Mouse (Mus musculus) kidney, embryonic 15.5 days (tissue): Measurements from ENCODE around the gene 5730596B20Rik. TPM values are rescaled to one million over a fixed set of nuclear protein-coding genes. Genes with fewer than 3 reads are reported as not detected.
A peak's percentile ranks its signal among the peaks of the same experiment; 100 is the strongest.

Experiments
- ATAC-seq: fragments of 200-750 bp; cut with Nextera tagmentation; replicated peaks from 2 replicates; pipeline ENCODE4 v1.8.0; 2017; ENCODE audit warnings: moderate TSS enrichment; ENCODE audit not compliant: low FRiP score
- H3K27ac ChIP-seq: fragments of 300-500 bp; sonication (generic); 2 replicates; pipeline ENCODE4 v1.5.1; 2015; ENCODE audit warnings: mild to moderate bottlenecking, inconsistent platforms
- H3K27me3 ChIP-seq: fragments of 300-500 bp; sonication (generic); 2 replicates; pipeline ENCODE4 v1.6.1; 2015; ENCODE audit warnings: inconsistent platforms
- H3K36me3 ChIP-seq: fragments of 300-500 bp; sonication (generic); 2 replicates; pipeline ENCODE4 v1.6.1; 2015; ENCODE audit warnings: inconsistent platforms
- H3K4me1 ChIP-seq: fragments of 300-500 bp; sonication (generic); 2 replicates; pipeline ENCODE4 v1.6.1; 2015; ENCODE audit warnings: inconsistent platforms
- H3K4me2 ChIP-seq: fragments of 300-500 bp; sonication (generic); 2 replicates; pipeline ENCODE4 v1.6.1; 2015; ENCODE audit warnings: moderate library complexity, mild to moderate bottlenecking, inconsistent platforms
- H3K4me3 ChIP-seq: fragments of 300-500 bp; sonication (generic); replicated peaks from 2 replicates; pipeline ENCODE4 v1.5.1; 2015; ENCODE audit warnings: mild to moderate bottlenecking, inconsistent platforms
- H3K9ac ChIP-seq: fragments of 300-500 bp; sonication (generic); 2 replicates; pipeline ENCODE4 v1.6.1; 2015; ENCODE audit warnings: mild to moderate bottlenecking, inconsistent platforms
- H3K9me3 ChIP-seq: fragments of 300-500 bp; sonication (generic); replicated peaks from 2 replicates; pipeline ENCODE4 v1.6.1; 2016; ENCODE audit warnings: inconsistent platforms
- WGBS: fragments of 180-500 bp; shearing (Covaris S2); methylation state at CpG from one replicate; pipeline ENCODE4 v1.1.7; 2015; ENCODE audit warnings: mixed read lengths; 5-methylcytosine and 5-hydroxymethylcytosine counted together
- microRNA counts: library from miRNA; unstranded; fragments of <30 nt; microRNA quantifications from one replicate; lab custom pipeline; 2016
- microRNA-seq: library from miRNA; unstranded; fragments of <30 nt; microRNA quantifications from one replicate; pipeline ENCODE4, GENCODE M21; 2016
- polyA plus RNA-seq: library from polyadenylated mRNA; unstranded; fragments of >200 nt; fragmentation: Nextera tagmentation; extraction: Ambion mirVana; gene quantifications from 2 replicates; pipeline ENCODE4 v1.2.1, GENCODE M21; 2015

5730596B20Rik gene
- polyA plus RNA-seq, 1 experiment from 2014 or later: 2.4 TPM

GRCm38 (mm10) chr6:52225612-52226568 lies 48.6 kb downstream of the 5730596B20Rik start:
- peak overlapping the region; percentile 94 for H3K9ac ChIP-seq

DNA sequence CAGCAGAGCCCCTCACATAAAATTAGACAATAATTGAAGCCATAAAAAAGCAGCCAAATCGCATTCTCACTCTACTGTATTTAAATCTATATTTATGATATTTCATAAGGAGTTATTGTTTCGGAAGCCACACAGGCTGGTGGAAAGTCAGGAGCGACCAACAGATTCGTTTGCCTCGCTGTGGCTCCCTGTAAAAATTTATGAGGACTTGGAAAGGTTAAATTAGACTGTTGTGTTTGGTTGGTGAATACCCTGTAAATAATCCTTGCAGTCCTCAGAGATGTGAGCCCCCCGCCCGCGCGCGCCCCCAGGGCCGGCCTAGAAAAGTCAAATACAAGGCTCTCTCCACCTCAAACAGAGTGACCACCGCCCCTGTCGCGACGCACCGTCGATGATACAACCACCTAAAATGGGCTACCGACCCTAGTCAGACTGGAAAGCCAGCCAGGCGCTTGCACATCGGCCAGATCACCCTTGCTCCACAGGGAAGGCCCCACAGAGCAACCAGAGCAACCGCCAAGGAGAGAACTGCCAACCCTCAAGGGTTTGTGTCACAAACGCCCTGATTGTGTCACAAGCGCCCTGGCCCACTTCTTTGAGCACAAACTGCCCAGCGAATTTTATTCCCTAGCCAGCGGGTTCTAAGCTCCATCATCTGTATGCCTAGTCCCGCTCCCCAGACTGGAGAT lies 49.4 kb downstream of the 5730596B20Rik start:
- peak; percentile 27 for ATAC-seq
- peaks cover 4% of the 10 kb centered on the region; the same call in 1 of the 2 replicates for H3K36me3 ChIP-seq
- peaks cover 22% of the 10 kb centered on the region for H3K4me1 ChIP-seq
- peak overlapping the region; percentile 77 for H3K4me3 ChIP-seq
- H3K27me3 ChIP-seq: 0 out of 2 replicates have a peak, but pooled peaks cover 5% of the 10 kb centered on the region
- no peaks in the 10 kb centered on the region for H3K9me3 ChIP-seq
- WGBS: 4% methylated on average over 26 of the region's 26 CpGs
- peak overlapping the region; percentile 99 for H3K27ac ChIP-seq
- H3K9ac ChIP-seq: peak overlapping the region; percentile 94
- peak overlapping the region; percentile 92 for H3K4me2 ChIP-seq

More at GRCm38 (mm10) chr6:52225612-52226568, 48.6 kb downstream of the 5730596B20Rik start:
- peaks cover 4% of the 10 kb centered on the region; the same call in 1 of the 2 replicates for H3K36me3 ChIP-seq
- ATAC-seq: peak; percentile 57
- H3K27me3 ChIP-seq: 0 out of 2 replicates have a peak, but pooled peaks cover 6% of the 10 kb centered on the region
- peak overlapping the region; percentile 99 for H3K27ac ChIP-seq
- WGBS: under 1% methylated on average over 69 of the region's 69 CpGs
- H3K9me3 ChIP-seq: no peaks in the 10 kb centered on the region
- H3K4me3 ChIP-seq: peak overlapping the region; percentile 77
- H3K4me2 ChIP-seq: peak overlapping the region; percentile 92
- peaks cover 23% of the 10 kb centered on the region for H3K4me1 ChIP-seq

DNA sequence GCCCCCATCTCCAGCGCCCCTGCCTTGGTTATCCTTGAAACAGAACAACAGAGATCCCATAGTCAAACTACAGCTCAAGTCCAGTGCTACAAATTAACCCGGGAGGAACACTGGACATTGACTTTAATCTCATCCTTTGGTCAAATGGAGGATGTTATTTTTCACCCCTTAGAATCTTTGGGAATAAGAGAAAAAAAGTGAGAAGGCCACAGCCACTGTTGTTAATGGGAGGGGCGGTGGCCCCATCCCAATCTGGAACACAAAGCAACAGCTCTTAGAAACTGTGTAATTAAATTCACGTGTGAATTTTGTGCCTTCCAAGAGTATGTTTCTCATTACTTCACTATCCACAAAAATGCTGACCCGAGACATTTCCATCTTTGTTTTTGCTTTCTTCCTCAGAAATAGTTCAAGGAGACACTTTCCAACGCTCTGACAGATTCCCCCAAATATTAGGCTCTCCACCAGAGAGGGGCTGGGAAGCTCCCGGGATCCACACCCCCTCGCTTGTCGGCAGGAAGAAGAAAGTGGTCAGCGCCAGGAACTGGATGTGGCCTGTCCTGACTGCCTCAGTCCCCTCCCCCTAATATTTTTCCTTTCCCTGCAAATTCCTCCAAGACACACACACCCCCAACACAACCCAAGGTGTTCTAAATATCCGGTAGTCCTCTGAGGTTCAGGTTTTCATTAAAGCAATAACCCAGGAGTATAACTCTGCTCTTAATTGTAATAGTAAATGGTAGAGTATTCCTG lies 50.3 kb downstream of the 5730596B20Rik start:
- WGBS: 5% methylated on average over 11 of the region's 11 CpGs
- Histone ChIP-seq H3K9ac (peak overlapping the region; percentile 94), H3K4me3 (peak overlapping the region; percentile 77), H3K27me3 (no peaks in the 10 kb centered on the region), H3K4me2 (peak overlapping the region; percentile 92), H3K36me3 (peaks cover 4% of the 10 kb centered on the region; the same call in 1 of the 2 replicates), H3K4me1 (peaks cover 15% of the 10 kb centered on the region), H3K27ac (peak overlapping the region; percentile 99), H3K9me3 (no peaks in the 10 kb centered on the region)
- no peak for ATAC-seq

DNA sequence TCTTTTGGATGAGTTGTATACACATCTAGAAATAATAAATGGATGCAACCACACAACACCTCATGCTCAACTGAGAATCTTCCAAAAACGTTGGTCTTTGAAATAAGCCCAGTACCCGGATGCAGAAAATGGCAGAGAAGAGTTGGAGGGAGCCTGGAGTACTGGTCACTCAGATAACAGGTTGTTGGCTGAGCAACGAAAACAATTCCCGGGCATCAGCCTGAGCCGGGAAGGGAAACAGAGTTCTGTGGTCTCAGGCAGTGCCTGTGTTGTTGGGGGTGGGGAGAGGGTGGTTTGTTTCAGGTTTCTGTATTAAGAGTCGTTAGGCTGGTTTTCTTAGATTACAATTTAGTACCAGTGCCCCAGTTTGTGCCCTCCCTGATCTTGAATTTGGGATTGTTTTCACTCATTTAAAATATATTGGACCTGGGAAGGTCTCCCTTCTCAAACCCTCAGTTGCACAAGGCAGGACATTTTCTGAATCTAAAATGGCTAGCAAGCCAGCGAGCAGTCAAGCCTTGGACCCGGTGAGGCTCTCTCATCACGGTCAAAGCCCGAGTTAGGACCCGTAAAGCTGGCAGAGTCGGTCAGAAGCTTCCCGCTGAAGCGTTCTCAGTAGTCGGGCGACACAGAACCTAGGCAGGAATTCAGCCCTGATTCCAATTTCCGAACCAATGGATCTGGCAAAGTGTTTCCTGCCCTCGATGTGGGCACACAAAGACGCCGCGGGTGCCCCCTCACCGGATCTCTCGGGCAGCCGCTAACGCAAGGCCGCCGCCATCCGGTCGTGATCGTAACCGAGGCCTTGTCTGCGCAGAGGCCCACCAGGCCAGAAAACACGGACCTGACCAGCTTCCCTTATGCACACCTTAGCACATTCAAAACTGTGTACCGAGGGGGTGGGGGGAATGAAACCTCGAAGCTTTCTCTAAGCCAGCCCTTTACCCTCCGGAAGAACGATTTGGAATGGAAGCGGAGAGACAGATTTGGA lies 51.5 kb downstream of the 5730596B20Rik start:
- no peaks in the 10 kb centered on the region for H3K9me3 ChIP-seq
- no peaks in the 10 kb centered on the region for H3K27me3 ChIP-seq
- peak overlapping the region; percentile 60 for H3K4me3 ChIP-seq
- WGBS: under 1% methylated on average over 38 of the region's 38 CpGs
- H3K4me1 ChIP-seq: peaks cover 16% of the 10 kb centered on the region
- H3K4me2 ChIP-seq: peak overlapping the region; percentile 74
- no peak for ATAC-seq
- peak overlapping the region; percentile 94 for H3K27ac ChIP-seq
- H3K36me3 ChIP-seq: peaks cover 3% of the 10 kb centered on the region; the same call in 1 of the 2 replicates
- peak overlapping the region; percentile 77 for H3K9ac ChIP-seq

DNA sequence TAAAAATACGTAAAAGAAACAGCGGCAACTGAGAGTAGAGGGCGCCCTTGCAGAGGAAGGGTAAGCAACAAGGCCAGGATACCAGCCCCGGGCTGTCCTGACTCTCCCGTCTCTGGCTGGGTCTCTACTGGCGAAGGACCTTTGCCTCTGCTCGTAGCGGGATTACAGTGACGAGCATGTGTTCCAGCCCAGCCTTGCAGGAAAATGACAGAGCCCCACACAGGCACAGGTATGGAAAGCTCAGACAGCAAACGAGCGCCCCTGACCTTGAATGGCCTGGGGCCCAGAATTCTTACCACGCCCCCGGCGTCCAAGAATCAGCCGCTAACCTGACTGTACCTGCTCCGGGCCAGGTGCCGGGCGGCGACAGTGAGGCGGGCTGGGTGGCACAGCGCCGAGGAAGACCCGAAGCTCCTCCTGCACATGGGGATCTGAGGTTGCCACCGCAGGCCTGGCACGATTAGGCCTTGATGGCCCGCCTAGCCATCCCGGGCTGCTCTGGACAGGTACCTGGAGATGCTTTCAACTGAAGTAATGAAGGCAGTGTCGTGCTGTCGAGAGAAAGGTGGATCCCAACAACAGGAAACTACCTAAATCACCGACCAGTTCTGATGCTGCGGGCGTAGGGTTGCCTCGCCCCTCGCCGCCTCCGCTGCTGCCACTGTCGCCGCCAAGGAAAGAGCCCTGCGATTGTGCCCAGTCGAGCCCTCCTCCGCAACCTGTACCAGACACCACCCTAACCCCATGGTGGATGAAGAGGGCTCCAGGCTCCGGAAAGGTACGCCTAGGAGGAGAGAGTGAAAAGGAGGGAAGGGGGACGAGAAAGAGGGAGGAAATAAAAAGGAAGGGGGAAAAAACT lies 52.5 kb downstream of the 5730596B20Rik start:
- Histone ChIP-seq H3K36me3 (no peaks in the 10 kb centered on the region), H3K9ac (peak overlapping the region; percentile 77), H3K4me3 (peak overlapping the region; percentile 60), H3K4me2 (peak overlapping the region; percentile 74), H3K27me3 (peaks cover 3% of the 10 kb centered on the region; the same call in 1 of the 2 replicates), H3K9me3 (no peaks in the 10 kb centered on the region), H3K27ac (peak overlapping the region; percentile 94), H3K4me1 (peaks cover 24% of the 10 kb centered on the region)
- under 1% methylated on average over 44 of the region's 44 CpGs for WGBS
- ATAC-seq: no peak

MicroRNA genes within 50 kb of the gene (microRNA counts, 519-probe panel; counts per million panel counts)
- microRNA mmu-miR-196b (lab: Ali Mortazavi, UCI): 3,761 counts per million, percentile 93 among the panel's probes with 10 or more counts

Small RNA genes within 50 kb of the gene (microRNA-seq; reads per million reads assigned to microRNA genes)
- 28,719 reads per million, percentile 98 among the genes with 10 or more reads in this experiment for gene Mir196b

Other genes starting within 250 kb of the 5730596B20Rik start
- 34.5 and 35.0 TPM in 2 replicates for gene Skap2, start 164.9 kb upstream of the 5730596B20Rik start, polyA plus RNA-seq
- 0.64 and 0.81 TPM in 2 replicates for gene Hoxa1, start 19.2 kb upstream of the 5730596B20Rik start, polyA plus RNA-seq
- gene Hoxa2, start 12.7 kb upstream of the 5730596B20Rik start, polyA plus RNA-seq: 2.2 and 3.6 TPM in 2 replicates
- 1.5 and 1.8 TPM in 2 replicates for gene Hoxa4, start 14.3 kb downstream of the 5730596B20Rik start, polyA plus RNA-seq
- gene Hoxa5, start 27.1 kb downstream of the 5730596B20Rik start, polyA plus RNA-seq: 11.0 and 11.5 TPM in 2 replicates
- gene Hoxa6, start 31.2 kb downstream of the 5730596B20Rik start, polyA plus RNA-seq: 4.2 and 4.3 TPM in 2 replicates
- gene Hoxa3, start 35.8 kb downstream of the 5730596B20Rik start, polyA plus RNA-seq: 9.5 and 11.8 TPM in 2 replicates
- 0.92 TPM in 1 of 2 replicates, not detected in the other for gene Gm28308, start 35.8 kb downstream of the 5730596B20Rik start, polyA plus RNA-seq
- 26.7 and 27.2 TPM in 2 replicates for gene Hoxa7, start 44.4 kb downstream of the 5730596B20Rik start, polyA plus RNA-seq
- 53.4 and 65.1 TPM in 2 replicates for gene Hoxa9, start 53.6 kb downstream of the 5730596B20Rik start, polyA plus RNA-seq
- 157 and 172 TPM in 2 replicates for gene Hoxa10, start 63.4 kb downstream of the 5730596B20Rik start, polyA plus RNA-seq
- gene Hoxa11, start 68.3 kb downstream of the 5730596B20Rik start, polyA plus RNA-seq: 34.3 and 34.8 TPM in 2 replicates
- gene Hoxa13, start 83.4 kb downstream of the 5730596B20Rik start, polyA plus RNA-seq: 0.13 and 0.43 TPM in 2 replicates
- 0.14 TPM in 1 of 2 replicates, not detected in the other for gene Evx1, start 136.0 kb downstream of the 5730596B20Rik start, polyA plus RNA-seq